In the genomic region with DNA sequence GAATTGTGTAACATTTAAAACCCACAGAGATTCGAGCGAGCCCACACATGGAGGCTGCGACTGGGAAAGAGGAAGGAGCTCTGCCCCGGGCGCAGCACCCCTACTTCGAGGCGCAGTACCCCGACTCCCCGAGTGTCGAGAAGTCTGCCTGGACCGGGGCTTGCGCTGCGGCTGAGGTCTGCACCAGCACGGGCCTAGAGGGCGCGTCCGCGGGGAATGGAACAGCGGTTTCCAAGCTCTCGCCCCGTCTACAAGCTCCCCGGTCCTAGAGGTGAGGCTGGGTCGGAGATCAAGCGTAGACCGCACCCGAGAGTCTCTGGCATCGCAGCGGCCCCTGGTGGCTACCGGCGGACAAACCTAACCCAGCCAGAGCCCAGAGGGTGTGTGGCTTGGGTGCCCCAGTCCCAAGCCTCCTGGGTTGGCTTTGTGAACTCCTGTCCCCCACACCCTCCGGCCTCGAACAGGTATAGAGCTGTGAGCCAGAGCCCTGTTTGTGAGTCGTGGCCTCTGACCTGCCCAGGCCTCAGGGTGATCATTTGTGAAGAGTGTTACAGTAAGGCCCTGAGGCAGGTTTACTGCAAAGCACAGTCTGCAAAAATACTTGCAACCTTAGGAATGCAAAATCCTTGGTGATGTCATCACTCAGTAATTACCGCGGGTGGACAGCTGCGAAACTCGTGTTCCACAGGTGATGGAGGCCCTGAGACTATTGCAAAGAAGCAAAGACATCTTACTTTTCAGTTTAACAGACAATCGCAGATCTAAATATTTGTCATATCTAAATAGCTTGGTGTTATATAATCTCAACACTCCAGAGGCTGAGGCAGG, we compare ENCODE assay signal across 9 mouse cellular contexts. TPM values are rescaled to one million over a fixed set of nuclear protein-coding genes. Genes with fewer than 3 reads are reported as not detected.
DNase-seq lines count a peak whose midpoint lies in the region; ATAC-seq and TF ChIP-seq lines count a peak whose summit lies in the region.
"Had no signal": no experiment of that assay in that cellular context is flagged by ENCODE, and none has a peak within 500 bp of the region (broad histone marks: within the 10 kb centered on the region; RNA-seq: fewer than 3 reads in every experiment).

No protein-coding gene starts in this region.

- H3K9me3 ChIP-seq in E14TG2a.4 (ENCODE audit: low read length): peaks cover 10% of the 10 kb centered on the region
- peaks cover 11% of the 10 kb centered on the region for H3K9me3 ChIP-seq in forebrain, embryonic 10.5 days
- no peaks in the 10 kb centered on the region; the same call in 1 of the 2 replicates for H3K9me3 ChIP-seq in heart, postnatal 0 days (replicated peaks; ENCODE audit: control insufficient read depth, low read length)

- H3K4me3 ChIP-seq in E14TG2a.4 (replicated peaks; ENCODE audit: low read length): peak overlapping the region; percentile 71
- H3K4me3 ChIP-seq in forebrain, embryonic 10.5 days: peak overlapping the region; percentile 45
- H3K4me3 ChIP-seq in heart, postnatal 0 days (ENCODE audit: low read depth, low read length): peak overlapping the region; percentile 37
- peak overlapping the region; percentile 7; the same call in 1 of the 2 replicates for H3K4me3 ChIP-seq in macrophage (ENCODE audit: inconsistent target)

- no peak overlapping the region for H3K9ac ChIP-seq in heart, postnatal 0 days (replicated peaks; ENCODE audit: low read depth, low read length)

- H3K4me2 ChIP-seq in heart, postnatal 0 days (ENCODE audit: low read depth, low read length): peak overlapping the region; percentile 57

- H3K27me3 ChIP-seq in E14TG2a.4 (ENCODE audit: insufficient read depth, low read length): peaks cover 21% of the 10 kb centered on the region
- peaks cover 24% of the 10 kb centered on the region for H3K27me3 ChIP-seq in forebrain, embryonic 10.5 days (ENCODE audit: poor library complexity, severe bottlenecking)
- H3K27me3 ChIP-seq in heart, postnatal 0 days (ENCODE audit: control insufficient read depth, insufficient read depth, low read length): no peaks in the 10 kb centered on the region

- H3K79me2 ChIP-seq in macrophage (ENCODE audit: inconsistent target): no peaks in the 10 kb centered on the region

- H3K36me3 ChIP-seq in E14TG2a.4 (ENCODE audit: insufficient read depth, low read length): no peaks in the 10 kb centered on the region
- H3K36me3 ChIP-seq in forebrain, embryonic 10.5 days (replicated peaks): no peaks in the 10 kb centered on the region
- no peaks in the 10 kb centered on the region for H3K36me3 ChIP-seq in heart, postnatal 0 days (replicated peaks; ENCODE audit: control insufficient read depth, insufficient read depth, low read length)
- no peaks in the 10 kb centered on the region for H3K36me3 ChIP-seq in macrophage (ENCODE audit: inconsistent target)

- peak; percentile 12 to 47 for DNase-seq in adrenal gland, postnatal 4 days (ENCODE audit: low spot score in 2 of 2)
- DNase-seq in forebrain, embryonic 10.5 days (ENCODE audit: extremely low spot score, low spot score): peak; percentile 74
- DNase-seq in heart, postnatal 0 days (ENCODE audit: low spot score): peak; percentile 51
- DNase-seq in kidney, postnatal 25 days: peak; percentile 73 to 77
- peak; percentile 21 for DNase-seq in right cerebral cortex, adult 18-20 months
- peak; percentile 72 for DNase-seq in yolk sac, embryonic 10.5 days (ENCODE audit: low spot score)

- ATAC-seq in heart, postnatal 0 days (ENCODE audit: insufficient read depth, low read depth): peak; percentile 85

- peak; percentile 21; the same call in 1 of the 2 replicates for TF ChIP-seq CTCF in E14TG2a.4 (conservative IDR thresholded peaks at IDR 0.05; ENCODE audit: low read length)
- TF ChIP-seq CTCF in heart, postnatal 0 days (IDR thresholded peaks at IDR 0.05; ENCODE audit: low read depth): peak; percentile 81

- 18% methylated on average over 38 of the region's 38 CpGs for WGBS in forebrain, embryonic 10.5 days
- 13% methylated on average over 38 of the region's 38 CpGs for WGBS in heart, postnatal 0 days
- WGBS in macrophage (ENCODE audit: missing documents): 8% methylated on average over 38 of the region's 38 CpGs

- H3K27ac ChIP-seq in forebrain, embryonic 10.5 days: 0 out of 2 replicates have a peak overlapping the region, but pooled peaks have one; percentile 46
- no peak overlapping the region for H3K27ac ChIP-seq in heart, postnatal 0 days (ENCODE audit: low read depth)
- H3K27ac ChIP-seq in macrophage: 0 out of 2 replicates have a peak overlapping the region, but pooled peaks have one; percentile 17

- H3K4me1 ChIP-seq in E14TG2a.4 (replicated peaks; ENCODE audit: low read depth, low read length): peaks cover 10% of the 10 kb centered on the region
- H3K4me1 ChIP-seq in forebrain, embryonic 10.5 days: peaks cover 17% of the 10 kb centered on the region
- H3K4me1 ChIP-seq in heart, postnatal 0 days (ENCODE audit: control insufficient read depth, insufficient read depth): no peaks in the 10 kb centered on the region

- no peak for TF ChIP-seq EP300 in heart, postnatal 0 days (IDR thresholded peaks at IDR 0.05; ENCODE audit: low read depth)

RNA-seq across cellular contexts. Expression of a gene that starts 28.4 kb away (rescaled TPM):
- total RNA-seq in adrenal gland, postnatal 4 days (2021): 1 to 10 TPM; 3.3 to 3.4 TPM
- 8.0 and 9.7 TPM in 2 replicates for polyA plus RNA-seq in forebrain, embryonic 10.5 days (2016; fragmentation: Nextera tagmentation; extraction: Ambion mirVana)
- total RNA-seq in heart, postnatal 0 days (2014; rRNA removed; ENCODE audit: low replicate concordance): not detected in 2 replicates
- 1.2 and 1.3 TPM in 2 replicates for polyA plus RNA-seq in heart, postnatal 0 days (2015; fragmentation: Nextera tagmentation; extraction: Ambion mirVana)
- total RNA-seq in macrophage (2018; cell fraction: chromatin; rRNA removed): 10 to 100 TPM in 21 of 26 experiments, 1 to 10 TPM in 5; 7.1 to 32.2 (median 14.5) TPM
- 10 to 100 TPM in 1 of 26 experiments, 1 to 10 TPM in 25; 2.7 to 10.8 (median 5.2) TPM for total RNA-seq in macrophage (2018; cell fraction: cytosol; rRNA removed)
- 10 to 100 TPM in 21 of 26 experiments, 1 to 10 TPM in 5; 4.0 to 27.0 (median 12.2) TPM for total RNA-seq in macrophage (2018; cell fraction: nucleus; rRNA removed)
- polyA plus RNA-seq in macrophage (2018): 3.0 to 7.3 TPM (median 5.6 TPM) in 3 replicates
- total RNA-seq: layer of hippocampus, postnatal 14 days had no signal

RNA-seq across cellular contexts. Expression of a gene that starts 38.6 kb away (rescaled TPM):
- not detected for total RNA-seq in adrenal gland, postnatal 4 days (2021)
- not detected in 2 replicates for polyA plus RNA-seq in forebrain, embryonic 10.5 days (2016; fragmentation: Nextera tagmentation; extraction: Ambion mirVana)
- total RNA-seq in heart, postnatal 0 days (2014; rRNA removed; ENCODE audit: low replicate concordance): not detected in 2 replicates
- polyA plus RNA-seq in heart, postnatal 0 days (2015; fragmentation: Nextera tagmentation; extraction: Ambion mirVana): not detected in 2 replicates
- 1 to 10 TPM in 2 of 26 experiments, under 1 TPM in 11, not detected in 13; 0.28 to 1.7 (median 0.57) TPM for total RNA-seq in macrophage (2018; cell fraction: chromatin; rRNA removed)
- under 1 TPM in 2 of 26 experiments, not detected in 24; 0.09 TPM for total RNA-seq in macrophage (2018; cell fraction: cytosol; rRNA removed)
- 10 to 100 TPM in 1 of 26 experiments, 1 to 10 TPM in 1, under 1 TPM in 15, not detected in 9; 0.21 to 15.2 (median 0.40) TPM for total RNA-seq in macrophage (2018; cell fraction: nucleus; rRNA removed)
- polyA plus RNA-seq in macrophage (2018): not detected in 3 replicates
- total RNA-seq: layer of hippocampus, postnatal 14 days had no signal

Comparison
In these comparisons a context has a peak if more than half of its experiments do, and no peak if none do; other contexts are left out.
1. H3K4me3 ChIP-seq: peak in every context shown above with its lines; median percentile 71 in E14TG2a.4; 45 in forebrain, embryonic 10.5 days; 37 in heart, postnatal 0 days; 7 in macrophage.
2. DNase-seq: peak in every context shown above with its lines; median percentile 75 in kidney, postnatal 25 days; 74 in forebrain, embryonic 10.5 days; 72 in yolk sac, embryonic 10.5 days; 51 in heart, postnatal 0 days; 30 in adrenal gland, postnatal 4 days; 21 in right cerebral cortex, adult 18-20 months.